Mouse (Mus musculus) cerebellum, postnatal 36 days (tissue): ENCODE results near the gene Furin.

ENCODE experiments used
- DNase-seq, 2 experiments: peaks; one replicate each; pipeline ENCODE4 v3.0.0; 2021 to 2022; ENCODE audit warnings: mixed read lengths in 2 of 2

Furin gene

GRCm38 (mm10) chr7:80370649-80371040 lies 34.6 kb downstream of the Furin start:
- peak; percentile 91 to 95 for DNase-seq

DNA sequence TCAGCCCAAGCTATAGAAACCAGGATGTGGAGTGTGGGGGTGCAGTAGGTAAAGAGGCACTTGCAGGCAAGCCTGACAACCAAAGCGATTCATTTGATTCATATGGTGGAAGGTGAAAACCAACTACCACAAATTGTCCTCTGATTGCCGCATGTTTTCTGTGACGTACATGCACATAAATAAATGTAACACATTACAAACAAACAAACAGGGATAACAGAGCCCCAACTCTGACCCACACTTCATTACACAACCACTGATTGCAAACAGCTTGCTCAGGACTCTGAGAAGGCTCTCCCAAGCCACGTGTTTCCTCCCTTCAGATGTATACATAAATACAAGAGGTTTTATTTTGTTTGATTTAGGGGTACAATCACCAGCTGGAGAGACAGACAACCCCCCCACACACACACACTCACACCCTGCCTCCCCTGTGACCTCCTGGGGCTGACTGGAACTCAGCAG lies 35.2 kb downstream of the Furin start:
- DNase-seq: no peak

DNA sequence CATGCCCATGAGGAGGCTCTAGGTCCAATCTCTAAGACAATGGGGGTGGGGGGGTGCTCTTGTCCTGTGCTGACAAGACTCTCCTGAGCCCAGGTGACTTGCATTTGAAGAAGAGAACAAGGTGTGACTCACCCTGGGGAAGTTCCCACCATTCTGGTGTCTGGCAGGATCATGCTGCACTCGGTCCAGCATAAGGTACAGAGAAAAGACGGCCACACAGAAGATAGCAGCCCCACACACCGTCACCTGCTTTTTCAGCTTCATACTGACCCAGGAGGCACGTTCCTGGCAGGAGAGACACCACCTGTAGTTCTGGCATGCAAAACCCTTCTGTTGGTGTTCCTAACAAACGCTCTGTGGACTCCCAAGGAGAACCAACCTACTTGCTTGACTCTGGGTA lies 35.8 kb downstream of the Furin start:
- DNase-seq: peak; percentile 54 to 59

DNA sequence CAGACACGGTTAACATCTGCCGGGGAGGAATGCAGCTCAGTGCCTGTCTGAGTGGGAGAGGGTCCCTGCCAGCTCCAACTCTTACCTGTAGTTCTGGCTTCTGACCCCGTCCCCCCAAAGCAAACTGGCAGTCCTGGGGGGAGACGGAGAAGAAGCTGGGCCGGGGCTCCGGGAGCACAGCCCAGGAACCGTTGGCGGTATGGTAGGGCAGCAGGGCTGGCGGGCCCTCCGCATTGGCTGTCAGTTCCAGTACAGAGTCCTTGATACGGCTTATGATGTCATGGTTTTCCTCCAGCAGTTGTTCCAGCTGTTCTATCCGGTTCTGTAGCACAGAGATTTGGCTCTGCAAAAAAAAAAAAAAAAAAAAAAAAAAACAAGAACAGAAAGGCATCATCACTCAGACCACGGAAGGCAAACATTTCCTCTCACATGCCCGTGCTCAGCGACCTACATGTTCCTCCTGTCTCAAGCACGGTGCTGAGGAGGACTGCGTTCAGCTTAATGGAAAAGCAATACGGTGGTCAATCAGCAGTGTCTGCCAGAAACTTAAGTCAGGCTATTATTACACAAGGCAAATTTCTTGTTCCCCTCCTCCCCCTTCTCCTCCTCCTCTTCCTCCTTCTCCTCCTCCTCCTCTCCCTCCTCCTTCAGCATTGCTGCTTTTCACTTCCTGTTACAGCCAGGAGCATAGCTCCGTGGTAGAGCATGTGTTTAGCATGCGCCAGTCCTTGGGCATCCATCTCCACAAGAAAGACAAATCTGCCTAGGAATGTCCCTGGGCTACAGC lies 36.4 kb downstream of the Furin start:
- DNase-seq: no peak

DNA sequence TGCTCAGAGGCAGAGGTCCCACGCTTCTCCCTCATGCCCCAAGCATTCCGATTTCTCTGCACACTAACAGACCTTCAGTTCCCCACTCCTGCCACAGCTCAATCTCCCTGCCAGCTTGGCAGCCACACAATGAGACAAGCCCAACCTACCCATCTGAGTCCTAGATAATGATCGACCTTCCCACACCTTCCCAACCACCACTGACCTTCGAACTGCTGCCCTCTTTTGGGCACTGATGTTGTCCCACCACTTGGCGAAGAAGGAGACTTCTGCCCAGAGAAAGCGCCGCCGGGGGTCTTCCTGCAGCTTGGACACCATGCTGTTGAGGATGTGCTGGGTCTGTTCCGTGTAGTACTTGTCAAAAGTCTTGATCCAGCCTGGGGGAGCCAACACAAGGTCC lies 37.2 kb downstream of the Furin start:
- no peak for DNase-seq

- DNase-seq: no peak
These were observed 38.0 kb downstream of the Furin start for GRCm38 (mm10) chr7:80367232-80367631.

DNA sequence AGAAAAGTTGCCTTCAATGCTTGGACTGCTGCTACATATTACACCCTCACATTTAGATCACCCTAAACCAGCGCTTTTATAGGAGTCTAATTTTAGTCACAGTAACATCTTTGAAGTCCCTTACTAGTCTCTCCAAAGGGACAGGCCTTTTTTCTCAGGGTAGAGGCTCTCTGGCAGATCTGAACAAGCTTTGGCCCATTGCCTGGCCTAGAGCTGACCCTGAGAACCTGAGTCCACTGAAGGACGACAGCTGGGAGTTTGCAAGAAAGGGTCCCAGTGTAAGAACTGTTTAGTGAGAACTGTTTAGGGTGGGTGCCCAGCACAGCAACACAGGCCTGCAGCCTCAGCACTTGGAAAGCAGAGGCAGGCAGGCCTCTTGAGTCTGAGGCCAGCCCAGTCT lies 39.5 kb downstream of the Furin start:
- DNase-seq: no peak

DNA sequence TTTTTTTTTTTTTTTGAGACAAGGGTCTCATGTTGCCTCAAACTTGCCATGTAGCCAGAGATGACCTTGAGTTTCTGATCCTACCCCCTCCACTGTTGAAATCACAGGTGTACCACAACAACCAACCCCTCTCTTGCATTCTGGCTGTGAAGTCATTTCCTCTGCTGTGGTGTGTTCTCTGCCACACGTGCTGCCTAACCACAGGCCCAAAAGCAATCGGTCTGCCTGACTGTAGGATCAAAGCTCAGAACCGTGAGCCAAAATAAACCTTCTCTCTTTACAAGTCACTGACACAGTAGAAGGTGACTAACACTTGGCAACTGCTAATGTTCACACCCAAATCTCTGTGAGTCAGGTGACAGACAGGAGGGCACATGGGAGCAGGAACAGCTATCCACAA lies 44.8 kb downstream of the Furin start:
- DNase-seq: no peak

GRCm38 (mm10) chr7:80358039-80358438 lies 47.2 kb downstream of the Furin start:
- no peak for DNase-seq

GRCm38 (mm10) chr7:80357156-80357555 lies 48.1 kb downstream of the Furin start:
- DNase-seq: no peak

DNA sequence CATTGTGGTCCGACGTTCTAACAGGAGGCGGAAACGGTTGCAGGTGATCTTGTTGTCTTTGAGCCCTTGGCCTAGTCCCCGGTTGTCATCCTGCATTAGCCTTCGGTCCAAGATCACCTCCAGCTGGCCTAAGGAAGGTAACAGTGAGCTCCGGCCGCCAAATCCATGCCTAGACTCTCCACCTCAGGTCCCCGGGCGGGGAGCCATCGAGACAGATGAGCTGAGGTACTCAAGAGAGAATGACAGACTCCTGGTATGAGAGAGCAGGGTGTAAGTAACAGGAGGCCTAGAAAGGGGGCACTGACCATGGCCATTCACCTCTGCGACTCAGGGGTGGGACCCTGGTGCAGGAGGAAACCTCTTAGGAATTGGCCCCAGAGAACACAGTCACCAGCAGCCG lies 48.9 kb downstream of the Furin start:
- no peak for DNase-seq

DNA sequence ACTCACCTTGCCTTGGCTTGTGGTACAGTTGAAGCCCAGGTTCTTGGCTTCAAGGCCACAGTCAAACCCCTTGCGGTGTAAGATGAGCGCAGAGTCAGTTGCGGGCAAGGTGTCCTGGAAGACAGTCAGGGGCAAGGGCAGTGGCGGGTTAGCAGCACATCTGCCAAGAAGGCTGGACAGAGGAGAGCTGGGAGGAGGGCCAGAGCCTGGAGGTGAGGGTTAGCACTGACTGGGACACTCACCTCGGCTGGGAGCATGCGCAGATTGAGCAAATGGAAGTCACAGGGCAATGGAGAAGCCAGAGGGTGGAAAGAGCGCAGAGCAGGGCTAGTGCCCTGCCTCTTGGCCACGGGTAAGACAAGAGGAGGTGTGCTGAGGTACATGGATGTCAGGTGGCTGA lies 52.3 kb downstream of the Furin start:
- DNase-seq: no peak

DNA sequence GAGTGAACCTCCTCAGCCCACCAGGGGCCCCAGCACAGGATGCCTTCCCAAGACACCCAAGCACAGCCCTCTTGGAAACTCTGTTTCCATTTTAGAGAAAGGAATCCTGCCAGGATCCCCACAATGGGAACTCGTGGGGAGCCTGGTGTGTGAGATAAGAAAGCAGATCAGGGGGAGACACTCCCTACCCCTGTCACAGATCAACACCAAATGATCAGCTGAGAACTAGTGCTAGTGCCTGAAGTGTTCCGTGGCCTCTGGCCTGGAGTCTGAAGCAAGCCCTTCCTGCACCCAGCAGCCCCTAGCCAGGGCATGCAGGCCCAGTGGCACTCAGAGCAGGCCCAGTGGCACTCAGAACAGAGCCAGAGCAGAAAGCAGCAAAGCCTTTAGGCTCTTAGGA lies 54.4 kb downstream of the Furin start:
- no peak for DNase-seq

- no peak for DNase-seq
These were observed 57.3 kb downstream of the Furin start for GRCm38 (mm10) chr7:80347670-80348586.

DNA sequence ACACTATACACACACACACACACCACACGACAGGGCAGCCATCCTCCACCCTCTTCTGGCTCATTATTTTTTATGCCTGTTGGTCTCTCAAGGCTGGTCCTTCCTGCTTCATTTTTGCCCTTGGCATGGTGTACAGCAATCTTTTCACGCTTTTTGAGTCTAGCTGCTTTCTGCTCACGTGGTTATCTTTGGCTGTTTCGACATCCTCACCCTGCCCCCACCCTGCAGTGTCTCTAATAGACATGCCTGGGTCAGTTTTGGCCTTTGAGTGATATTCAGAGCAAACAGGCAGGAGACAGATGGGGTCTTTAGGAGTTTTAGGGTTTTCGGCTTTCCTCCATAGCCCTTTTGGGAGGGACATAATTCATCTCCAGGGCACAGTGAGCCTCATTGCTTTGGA lies 58.4 kb downstream of the Furin start:
- no peak for DNase-seq

DNA sequence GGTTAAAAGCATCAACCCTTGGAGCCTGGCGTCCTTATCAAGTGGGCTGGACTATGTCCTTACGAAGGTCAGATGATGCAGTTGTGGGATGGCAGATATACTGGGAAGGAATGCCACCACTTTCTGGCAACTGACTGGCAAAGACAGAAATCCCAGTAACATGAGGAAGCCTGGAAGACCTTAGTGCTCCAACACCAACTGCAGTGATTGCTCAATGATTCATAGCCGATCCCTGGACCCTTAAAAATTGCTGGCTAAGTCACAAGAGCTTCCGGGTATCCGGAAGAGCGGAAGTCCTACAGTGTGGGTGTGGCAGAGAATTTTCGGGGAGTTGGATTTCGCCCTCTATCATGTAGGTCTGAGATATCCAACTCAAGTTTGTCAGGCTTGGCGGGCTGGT lies 59.1 kb downstream of the Furin start:
- DNase-seq: no peak

GRCm38 (mm10) chr7:80343270-80344018 lies 61.8 kb downstream of the Furin start:
- DNase-seq: no peak

DNA sequence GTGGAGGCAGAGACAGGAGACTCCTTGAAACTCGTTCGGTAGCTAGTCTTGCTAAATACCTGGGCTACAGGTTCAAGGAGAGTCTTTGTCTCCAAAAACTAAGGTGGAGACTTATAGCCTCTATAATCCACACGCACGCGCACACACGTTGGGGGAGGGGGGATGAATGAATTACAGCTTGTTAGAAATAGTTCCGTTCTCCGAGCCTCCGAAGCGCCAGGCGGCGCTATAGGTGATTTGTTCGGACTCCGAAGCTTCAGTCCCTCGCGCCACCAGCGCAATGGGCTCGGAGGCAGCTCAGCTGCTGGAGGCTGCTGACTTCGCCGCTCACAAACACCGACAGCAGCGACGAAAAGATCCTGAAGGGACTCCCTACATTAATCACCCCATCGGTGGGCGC lies 62.4 kb downstream of the Furin start, which contains the start of gene Hddc3:
TSS of gene Hddc3 (plus strand) at position 247 of the 400 bp plus-strand sequence.
- peak; percentile 98 to 99 for DNase-seq

- DNase-seq: no peak
These were observed 63.4 kb downstream of the Furin start for GRCm38 (mm10) chr7:80341793-80342192.

GRCm38 (mm10) chr7:80340793-80341192 lies 64.4 kb downstream of the Furin start, which contains the start of gene Unc45a:
TSS of gene Unc45a (minus strand) at chr7:80341005.
- DNase-seq: peak; percentile 69 to 72

- DNase-seq: peak; percentile 99
These were observed 65.2 kb downstream of the Furin start for GRCm38 (mm10) chr7:80339793-80340628.

DNA sequence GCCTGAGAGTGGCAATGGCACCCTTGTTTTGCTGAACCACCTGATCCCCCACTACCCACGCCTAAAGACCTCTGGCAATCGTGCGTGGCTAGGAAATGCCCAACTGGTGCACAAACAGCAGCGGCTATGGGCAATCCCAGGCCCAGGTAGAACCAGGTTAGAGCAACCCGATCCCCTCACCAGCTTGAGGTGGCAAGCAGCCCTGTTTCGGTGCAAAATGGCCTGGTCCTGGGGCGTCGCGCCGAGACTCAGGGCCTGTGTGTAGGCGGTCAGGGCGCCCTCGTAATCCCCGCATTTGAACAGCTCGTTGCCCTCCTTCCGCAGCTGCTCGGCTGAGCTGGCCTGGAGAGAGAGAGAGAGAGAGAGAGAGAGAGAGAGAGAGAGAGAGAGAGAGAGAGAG lies 65.9 kb downstream of the Furin start:
- DNase-seq: peak; percentile 49 to 52
